Mouse (Mus musculus) left cerebral cortex, adult 6 months (tissue): ENCODE results near the gene Rnf169. TPM values are rescaled to one million over a fixed set of nuclear protein-coding genes. Genes with fewer than 3 reads are reported as not detected.

Experiments
- long read RNA-seq, 2 experiments: library from polyadenylated mRNA; unstranded; transcript quantifications; one replicate each; pipeline ENCODE4 v2.0.0; 2019 to 2020
- polyA plus RNA-seq: library from polyadenylated mRNA; unstranded; fragments of <200 nt; fragmentation: Nextera tagmentation; gene quantifications from 2 replicates; pipeline ENCODE4 v1.2.3, GENCODE M21; 2021

Gene Rnf169
- polyA plus RNA-seq = 11.6 and 12.7 TPM in 2 replicates
- long read RNA-seq, experiment 1, partial matches to known transcripts = 4 of 29 reads
- long read RNA-seq, experiment 1, other reads (novel, unspliced or antisense) = 25 of 29 reads
- long read RNA-seq, experiment 2, partial matches to known transcripts = 2 of 17 reads
- long read RNA-seq, experiment 2, other reads (novel, unspliced or antisense) = 15 of 17 reads

DNA sequence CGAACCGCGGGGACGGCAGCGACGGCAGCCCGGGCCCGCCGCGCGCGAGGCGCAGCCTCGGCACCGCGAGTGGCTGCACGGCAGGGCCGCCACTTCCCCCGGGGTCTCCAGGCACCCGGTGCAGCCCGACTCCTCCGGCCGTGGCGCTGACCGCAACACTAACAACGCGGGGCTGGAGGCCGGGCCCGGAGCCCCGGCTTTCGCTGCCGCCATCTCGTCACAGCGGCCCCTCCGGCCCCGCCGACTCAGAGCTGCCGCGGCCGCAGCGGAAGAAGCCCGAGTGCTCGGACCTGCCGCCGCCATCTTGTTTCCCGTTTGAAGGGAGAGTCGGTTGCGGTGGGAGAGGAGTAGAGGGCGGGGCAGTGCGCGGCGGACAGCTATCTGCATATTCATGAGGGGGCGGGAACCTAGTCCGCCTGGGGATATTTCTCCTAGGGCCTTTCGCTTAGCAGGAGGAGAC, at the start of gene Rnf169:
Rnf169 (minus strand) TSS at position 317 of the 460 bp plus-strand sequence.

DNA sequence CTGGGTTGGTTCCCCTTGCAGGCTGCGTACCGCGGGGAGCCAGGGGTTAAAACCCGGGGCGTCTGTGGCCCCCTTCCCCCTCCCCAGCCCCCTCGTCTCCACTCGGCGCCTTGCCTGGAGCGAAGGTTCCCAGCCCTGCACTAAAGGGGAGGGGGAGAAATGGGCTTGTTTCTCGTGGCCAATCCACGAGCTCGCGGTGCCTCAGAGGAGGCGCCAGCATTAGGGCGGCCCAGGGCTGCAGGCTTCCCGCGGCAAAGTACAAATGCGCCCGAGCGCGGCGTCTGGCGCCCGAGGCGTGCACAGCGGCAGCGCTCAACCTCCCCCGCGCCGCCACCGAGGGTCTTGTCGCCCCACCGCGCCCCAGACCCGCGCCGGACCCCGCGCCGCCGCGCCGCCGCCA, 25.5 kb upstream of the Rnf169 start, which contains the start of gene Chrdl2:
Chrdl2 (plus strand) TSS at position 383 of the 400 bp plus-strand sequence.

Other genes starting within 250 kb of the Rnf169 start
- not detected in 2 replicates for gene Olfr521, start 216.9 kb downstream of the Rnf169 start, polyA plus RNA-seq
- 1.2 and 1.8 TPM in 2 replicates for gene Neu3, start 152.0 kb downstream of the Rnf169 start, polyA plus RNA-seq
- 0.79 and 0.89 TPM in 2 replicates for gene Xrra1, start 121.3 kb downstream of the Rnf169 start, polyA plus RNA-seq
- gene Spcs2, start 117.0 kb downstream of the Rnf169 start, polyA plus RNA-seq = 182 and 224 TPM in 2 replicates
- 0.08 and 0.13 TPM in 2 replicates for gene Chrdl2, start 25.7 kb upstream of the Rnf169 start, polyA plus RNA-seq
- gene Pold3, start 141.1 kb upstream of the Rnf169 start, polyA plus RNA-seq = 11.2 and 13.7 TPM in 2 replicates
- gene Lipt2, start 178.8 kb upstream of the Rnf169 start, polyA plus RNA-seq = 12.5 and 14.5 TPM in 2 replicates
- gene Kcne3, start 196.1 kb upstream of the Rnf169 start, polyA plus RNA-seq = 0.34 and 0.53 TPM in 2 replicates
- gene Pgm2l1, start 246.9 kb upstream of the Rnf169 start, polyA plus RNA-seq = 31.4 and 44.0 TPM in 2 replicates